Mouse (Mus musculus) embryonic facial prominence, embryonic 12.5 days (tissue): ENCODE results near the gene Nemf. TPM values are rescaled to one million over a fixed set of nuclear protein-coding genes. Genes with fewer than 3 reads are reported as not detected.
A peak's percentile ranks its signal among the peaks of the same experiment; 100 is the strongest.
"Not testable (repeated sequence)": the region's sequence is repeated elsewhere in the genome, so short reads cannot be mapped to it uniquely, and the experiment has no call there.

Source experiments
- ATAC-seq: fragments of 200-750 bp; cut with Nextera tagmentation; 2 replicates; pipeline ENCODE4 v1.8.0; 2017; ENCODE audit not compliant: insufficient number of reproducible peaks, insufficient read depth, low FRiP score, low TSS enrichment
- H3K27ac ChIP-seq: fragments of 300-500 bp; sonication (generic); 2 replicates; pipeline ENCODE4 v1.5.1; 2016; ENCODE audit warnings: mild to moderate bottlenecking
- H3K27me3 ChIP-seq: fragments of 300-500 bp; sonication (generic); 2 replicates; pipeline ENCODE4 v1.6.1; 2016; ENCODE audit warnings: mild to moderate bottlenecking, moderate library complexity
- H3K36me3 ChIP-seq: fragments of 300-500 bp; sonication (generic); 2 replicates; pipeline ENCODE4 v1.6.1; 2016; ENCODE audit warnings: mild to moderate bottlenecking
- H3K4me1 ChIP-seq: fragments of 300-500 bp; sonication (generic); 2 replicates; pipeline ENCODE4 v1.6.1; 2016
- H3K4me2 ChIP-seq: fragments of 300-500 bp; sonication (generic); replicated peaks from 2 replicates; pipeline ENCODE4 v1.6.1; 2016; ENCODE audit warnings: mild to moderate bottlenecking, moderate library complexity
- H3K4me3 ChIP-seq: fragments of 300-500 bp; sonication (generic); 2 replicates; pipeline ENCODE4 v1.5.1; 2016; ENCODE audit warnings: mild to moderate bottlenecking
- H3K9ac ChIP-seq: fragments of 300-500 bp; sonication (generic); 2 replicates; pipeline ENCODE4 v1.6.1; 2016; ENCODE audit warnings: mild to moderate bottlenecking, moderate library complexity
- H3K9me3 ChIP-seq: fragments of 300-500 bp; sonication (generic); 2 replicates; pipeline ENCODE4 v1.6.1; 2016; ENCODE audit warnings: mild to moderate bottlenecking, moderate library complexity
- WGBS: fragments of 180-500 bp; shearing (Covaris S2); methylation state at CpG from one replicate; pipeline ENCODE4 v1.1.7; 2016; 5-methylcytosine and 5-hydroxymethylcytosine counted together
- polyA plus RNA-seq: library from polyadenylated mRNA; unstranded; fragments of >200 nt; fragmentation: Nextera tagmentation; extraction: Ambion mirVana; gene quantifications from 2 replicates; pipeline ENCODE4 v1.2.1, GENCODE M21; 2016

The Nemf gene
- polyA plus RNA-seq, 1 experiment from 2014 or later = 95.4 TPM

DNA sequence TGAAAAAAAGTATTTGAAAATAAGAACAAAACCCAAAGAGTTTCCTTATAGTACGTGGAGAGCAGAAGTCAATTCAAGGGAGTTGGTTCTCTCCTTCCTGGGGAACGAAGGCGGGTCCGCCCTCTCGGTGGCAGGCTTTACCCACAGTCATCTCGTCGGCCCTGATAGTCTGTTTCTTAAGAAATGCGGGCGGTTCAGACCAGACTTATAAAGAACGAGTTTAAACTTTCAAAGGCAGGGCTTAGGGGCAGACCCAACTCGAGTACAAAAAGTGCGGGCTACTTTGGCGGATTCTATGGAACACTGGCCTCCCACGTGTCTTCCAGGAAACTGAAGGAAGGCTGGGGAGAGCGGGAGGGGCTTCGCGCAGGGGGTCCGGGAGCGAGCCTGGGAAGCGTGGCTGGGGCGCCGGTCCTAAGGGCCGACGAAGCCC lies 14.5 kb upstream of the Nemf start:
- H3K4me1 ChIP-seq = peaks cover 11% of the 10 kb centered on the region
- no peaks in the 10 kb centered on the region for H3K9me3 ChIP-seq
- 1% methylated on average over 23 of the region's 24 CpGs for WGBS
- ATAC-seq = no peak; the same call in 1 of the 2 replicates
- peak overlapping the region; percentile 99 for H3K9ac ChIP-seq
- peak overlapping the region; percentile 88 for H3K4me2 ChIP-seq
- peak overlapping the region; percentile 98 for H3K4me3 ChIP-seq
- peak overlapping the region; percentile 95 for H3K27ac ChIP-seq
- no peaks in the 10 kb centered on the region for H3K27me3 ChIP-seq
- H3K36me3 ChIP-seq = no peaks in the 10 kb centered on the region

DNA sequence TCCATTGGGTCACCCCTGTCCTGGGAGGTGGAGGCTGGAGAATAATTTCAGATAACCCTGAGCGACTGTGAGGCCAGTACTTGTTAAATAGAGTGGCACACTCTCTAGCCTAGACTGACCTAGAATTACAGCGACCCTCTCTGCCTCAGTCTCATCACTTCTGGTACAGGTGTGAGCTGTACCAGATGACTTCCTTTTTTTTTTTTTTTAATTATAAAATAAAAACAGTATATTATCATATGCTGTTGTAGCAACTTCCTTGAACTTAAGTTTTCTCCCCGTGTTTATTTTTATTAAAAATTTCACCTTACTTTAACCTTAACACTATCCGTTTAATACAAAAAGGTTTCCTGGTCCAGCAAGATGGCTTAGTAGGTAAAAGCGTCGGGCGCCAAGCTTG lies 14.0 kb upstream of the Nemf start:
- Histone ChIP-seq H3K36me3 (no peaks in the 10 kb centered on the region), H3K9ac (peak overlapping the region; percentile 99; the same call in 1 of the 2 replicates), H3K27ac (peak overlapping the region; percentile 95), H3K4me2 (peak overlapping the region; percentile 88), H3K27me3 (no peaks in the 10 kb centered on the region), H3K4me3 (peak overlapping the region; percentile 98), H3K4me1 (peaks cover 11% of the 10 kb centered on the region), H3K9me3 (no peaks in the 10 kb centered on the region)
- 10% methylated on average over 7 of the region's 7 CpGs for WGBS
- ATAC-seq = no peak

DNA sequence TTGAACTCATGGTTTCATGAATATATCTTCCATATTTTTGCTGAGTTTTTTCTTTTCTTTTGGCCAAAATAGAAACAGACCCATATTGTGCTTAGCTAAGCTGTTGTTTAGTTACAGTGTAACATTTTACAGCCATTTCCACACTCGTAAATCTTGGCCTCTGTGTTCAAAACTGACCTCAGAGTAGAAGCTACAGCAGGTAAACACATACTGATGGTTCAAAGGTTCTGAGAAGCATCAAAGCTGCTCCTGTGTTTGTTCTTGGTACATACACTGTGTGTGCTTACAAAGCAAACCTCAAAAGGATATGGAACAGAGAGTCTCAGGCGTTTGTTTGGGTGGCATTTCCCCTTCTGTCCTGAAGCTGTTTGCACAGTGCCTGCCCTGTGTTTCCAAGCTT lies 10.6 kb upstream of the Nemf start:
- Histone ChIP-seq H3K9ac (no peak overlapping the region), H3K36me3 (no peaks in the 10 kb centered on the region), H3K27me3 (no peaks in the 10 kb centered on the region), H3K4me3 (no peak overlapping the region), H3K4me2 (no peak overlapping the region), H3K27ac (no peak overlapping the region), H3K4me1 (0 out of 2 replicates have a peak, but pooled peaks cover 4% of the 10 kb centered on the region), H3K9me3 (no peaks in the 10 kb centered on the region)
- no peak for ATAC-seq
- WGBS = 61% methylated on average over 2 of the region's 2 CpGs

DNA sequence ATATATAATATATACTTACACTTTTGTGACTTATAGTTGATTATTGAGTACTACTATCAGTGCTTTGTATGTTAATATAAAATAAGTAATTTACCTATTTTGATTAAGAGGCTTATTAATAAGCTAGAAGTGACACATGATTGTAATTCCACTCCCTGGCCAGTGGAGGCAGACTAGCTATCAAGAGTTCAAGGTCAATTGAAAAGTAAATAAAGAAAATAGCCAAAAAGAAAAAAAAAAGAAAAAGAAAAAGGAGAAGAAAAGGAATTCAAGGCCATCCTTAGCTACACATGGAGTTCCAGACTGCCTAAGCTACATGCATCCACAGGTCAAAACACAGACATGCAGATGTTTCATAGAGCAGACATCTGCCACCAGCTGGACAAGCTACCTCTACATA lies 9.5 kb upstream of the Nemf start:
- no peak for ATAC-seq
- Histone ChIP-seq H3K36me3 (no peaks in the 10 kb centered on the region), H3K4me2 (no peak overlapping the region)

DNA sequence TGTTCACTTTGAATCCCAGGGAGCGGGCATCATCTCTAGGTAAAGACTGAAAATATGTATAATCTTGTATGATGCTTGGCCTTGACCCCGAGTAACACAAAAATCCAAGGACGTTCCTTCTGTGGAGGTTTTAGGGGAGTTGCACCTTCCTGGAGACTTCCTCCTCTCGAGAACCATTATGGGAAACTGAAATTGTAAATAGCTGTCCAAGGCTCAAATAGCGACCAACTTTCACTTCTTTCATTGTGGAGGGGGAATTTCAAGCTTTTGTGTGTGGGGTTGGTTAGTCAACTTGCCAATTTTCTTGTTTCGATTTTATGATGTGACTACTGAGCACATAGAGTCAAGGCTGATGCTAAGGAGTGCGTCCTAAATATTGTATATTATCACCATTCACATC lies 8.8 kb upstream of the Nemf start:
- H3K36me3 ChIP-seq = no peaks in the 10 kb centered on the region

More for the DNA sequence above, 9.5 kb upstream of the Nemf start:
- Histone ChIP-seq H3K27ac (no peak overlapping the region), H3K4me1 (0 out of 2 replicates have a peak, but pooled peaks cover 8% of the 10 kb centered on the region), H3K27me3 (no peaks in the 10 kb centered on the region), H3K9me3 (no peaks in the 10 kb centered on the region), H3K9ac (no peak overlapping the region), H3K4me3 (no peak overlapping the region)

DNA sequence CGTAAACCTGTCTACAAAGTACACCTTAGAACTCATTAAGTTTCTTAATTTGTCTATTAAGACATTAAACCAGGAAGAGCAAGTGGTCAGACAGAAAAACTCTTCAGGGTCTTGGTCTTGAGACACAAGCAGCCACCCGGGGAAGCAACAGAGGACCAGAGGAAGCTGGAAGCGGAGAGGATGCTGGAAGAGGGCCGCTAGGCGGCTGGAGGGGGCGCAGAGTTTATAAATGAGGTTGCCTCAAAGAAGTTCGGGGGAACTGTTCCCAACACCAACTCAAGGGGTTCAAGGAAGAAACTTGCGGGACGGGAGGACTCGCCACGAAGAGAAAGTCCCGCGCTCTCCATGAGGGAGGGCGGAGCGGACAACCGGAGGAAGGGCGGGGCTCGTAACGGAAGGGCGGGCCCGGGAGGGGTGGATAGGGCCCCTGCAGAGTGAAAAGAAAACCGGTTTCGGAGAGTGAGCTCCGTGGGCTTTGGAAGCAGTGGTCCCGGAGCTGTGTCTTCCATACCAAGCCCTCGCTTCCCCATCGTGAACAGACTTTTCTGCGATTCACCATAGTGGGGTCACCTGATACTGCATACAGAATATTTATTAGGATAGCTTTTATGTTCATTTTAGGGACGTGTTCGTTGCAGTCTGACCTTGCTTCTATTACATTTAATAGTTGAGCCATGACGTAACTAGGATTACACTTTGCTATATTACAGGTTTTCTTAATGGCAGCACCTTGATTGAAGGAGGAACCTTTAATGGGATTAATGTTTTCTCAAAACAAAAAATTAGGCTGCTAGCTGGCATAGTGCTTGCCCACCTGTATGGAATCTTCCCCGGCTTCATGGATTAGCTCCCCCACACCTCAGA lies 7.2 kb upstream of the Nemf start:
- no peaks in the 10 kb centered on the region for H3K9me3 ChIP-seq
- peak overlapping the region; percentile 46 for H3K4me2 ChIP-seq
- H3K4me3 ChIP-seq = peak overlapping the region; percentile 44
- H3K9ac ChIP-seq = peak overlapping the region; percentile 55
- WGBS = 4% methylated on average over 31 of the region's 32 CpGs
- no peaks in the 10 kb centered on the region for H3K36me3 ChIP-seq
- peak overlapping the region; percentile 82 for H3K27ac ChIP-seq
- H3K4me1 ChIP-seq = 0 out of 2 replicates have a peak, but pooled peaks cover 8% of the 10 kb centered on the region
- no peak for ATAC-seq
- H3K27me3 ChIP-seq = no peaks in the 10 kb centered on the region

More for the DNA sequence above, 8.8 kb upstream of the Nemf start:
- H3K4me3 ChIP-seq = no peak overlapping the region
- no peak overlapping the region for H3K9ac ChIP-seq
- 81% methylated on average over 7 of the region's 7 CpGs for WGBS
- ATAC-seq = no peak
- H3K9me3 ChIP-seq = no peaks in the 10 kb centered on the region
- H3K27ac ChIP-seq = no peak overlapping the region
- no peaks in the 10 kb centered on the region for H3K27me3 ChIP-seq
- H3K4me1 ChIP-seq = 0 out of 2 replicates have a peak, but pooled peaks cover 8% of the 10 kb centered on the region
- no peak overlapping the region for H3K4me2 ChIP-seq

DNA sequence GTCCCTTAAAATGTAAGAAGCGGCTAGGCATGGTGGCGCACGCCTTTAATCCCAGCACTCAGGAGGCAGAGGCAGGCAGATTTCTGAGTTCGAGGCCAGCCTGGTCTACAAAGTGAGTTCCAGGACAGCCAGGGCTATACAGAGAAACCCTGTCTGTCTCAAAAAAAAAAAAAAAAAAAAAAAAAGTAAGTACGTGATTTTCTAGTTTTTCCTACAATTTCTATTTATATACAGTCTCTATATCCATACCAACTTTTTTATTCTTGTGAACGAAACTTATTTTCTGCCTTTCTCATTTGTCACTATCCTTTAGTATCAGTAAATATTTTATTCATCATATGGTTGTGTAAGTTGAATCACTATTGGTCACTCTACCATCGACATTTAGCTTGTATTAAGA lies 6.1 kb upstream of the Nemf start:
- not testable (repeated sequence) for H3K27ac ChIP-seq, H3K4me3 ChIP-seq, H3K9me3 ChIP-seq, H3K27me3 ChIP-seq, H3K9ac ChIP-seq, H3K4me1 ChIP-seq, ATAC-seq, H3K4me2 ChIP-seq, H3K36me3 ChIP-seq
- WGBS = 97% methylated on average over 7 of the region's 7 CpGs

DNA sequence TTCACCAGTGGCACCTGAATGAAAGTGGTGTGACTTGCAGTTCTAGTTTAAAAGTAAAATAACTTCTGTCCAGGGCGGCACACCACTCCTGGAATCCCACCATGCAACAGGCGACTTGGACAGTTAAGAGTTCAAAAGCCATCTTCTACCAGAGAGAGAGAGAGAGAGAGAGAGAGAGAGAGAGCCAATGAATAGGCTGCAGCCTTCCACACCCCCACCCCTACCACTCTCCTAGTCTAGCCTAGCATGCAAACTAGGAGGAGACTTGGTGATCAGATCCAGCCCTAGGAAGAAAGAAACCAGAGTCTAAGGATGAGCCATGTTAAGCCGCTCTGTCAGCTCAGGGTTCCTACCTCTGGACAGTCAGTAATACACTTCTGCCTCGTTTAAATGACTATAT lies 5.4 kb upstream of the Nemf start:
- ATAC-seq = no peak
- no peaks in the 10 kb centered on the region for H3K27me3 ChIP-seq
- H3K9me3 ChIP-seq = no peaks in the 10 kb centered on the region
- peak overlapping the region; percentile 50; the same call in 1 of the 2 replicates for H3K4me3 ChIP-seq
- peak overlapping the region; percentile 65 for H3K4me2 ChIP-seq
- 0 out of 2 replicates have a peak, but pooled peaks cover 8% of the 10 kb centered on the region for H3K4me1 ChIP-seq
- 37% methylated on average over 4 of the region's 4 CpGs for WGBS
- peak overlapping the region; percentile 96 for H3K27ac ChIP-seq
- no peaks in the 10 kb centered on the region for H3K36me3 ChIP-seq
- no peak overlapping the region for H3K9ac ChIP-seq

DNA sequence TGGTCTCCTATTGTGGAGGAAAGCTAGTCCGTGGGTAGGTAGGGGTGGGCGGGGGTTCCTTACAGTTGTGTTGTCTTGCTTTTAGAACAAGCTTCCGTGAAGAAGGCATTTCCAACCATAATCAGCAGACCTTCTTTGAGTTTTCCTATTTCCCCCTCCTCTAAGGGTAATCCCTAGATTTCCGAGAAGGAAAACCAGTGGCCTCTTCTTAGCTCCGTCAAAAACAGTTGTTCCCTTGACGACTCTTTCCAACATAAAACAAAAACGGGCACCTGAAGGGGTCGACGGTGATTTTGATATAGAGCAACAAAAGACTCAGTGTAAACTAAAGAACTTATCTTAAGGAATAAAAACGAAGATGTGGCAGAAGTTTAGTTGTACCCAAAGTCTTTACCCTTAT lies 5.0 kb upstream of the Nemf start:
- ATAC-seq = no peak
- Histone ChIP-seq H3K4me3 (peak overlapping the region; percentile 50), H3K4me1 (0 out of 2 replicates have a peak, but pooled peaks cover 8% of the 10 kb centered on the region), H3K9ac (peak overlapping the region; percentile 60), H3K4me2 (peak overlapping the region; percentile 65), H3K27me3 (no peaks in the 10 kb centered on the region), H3K27ac (peak overlapping the region; percentile 96), H3K36me3 (no peaks in the 10 kb centered on the region), H3K9me3 (no peaks in the 10 kb centered on the region)
- WGBS = 8% methylated on average over 10 of the region's 10 CpGs

DNA sequence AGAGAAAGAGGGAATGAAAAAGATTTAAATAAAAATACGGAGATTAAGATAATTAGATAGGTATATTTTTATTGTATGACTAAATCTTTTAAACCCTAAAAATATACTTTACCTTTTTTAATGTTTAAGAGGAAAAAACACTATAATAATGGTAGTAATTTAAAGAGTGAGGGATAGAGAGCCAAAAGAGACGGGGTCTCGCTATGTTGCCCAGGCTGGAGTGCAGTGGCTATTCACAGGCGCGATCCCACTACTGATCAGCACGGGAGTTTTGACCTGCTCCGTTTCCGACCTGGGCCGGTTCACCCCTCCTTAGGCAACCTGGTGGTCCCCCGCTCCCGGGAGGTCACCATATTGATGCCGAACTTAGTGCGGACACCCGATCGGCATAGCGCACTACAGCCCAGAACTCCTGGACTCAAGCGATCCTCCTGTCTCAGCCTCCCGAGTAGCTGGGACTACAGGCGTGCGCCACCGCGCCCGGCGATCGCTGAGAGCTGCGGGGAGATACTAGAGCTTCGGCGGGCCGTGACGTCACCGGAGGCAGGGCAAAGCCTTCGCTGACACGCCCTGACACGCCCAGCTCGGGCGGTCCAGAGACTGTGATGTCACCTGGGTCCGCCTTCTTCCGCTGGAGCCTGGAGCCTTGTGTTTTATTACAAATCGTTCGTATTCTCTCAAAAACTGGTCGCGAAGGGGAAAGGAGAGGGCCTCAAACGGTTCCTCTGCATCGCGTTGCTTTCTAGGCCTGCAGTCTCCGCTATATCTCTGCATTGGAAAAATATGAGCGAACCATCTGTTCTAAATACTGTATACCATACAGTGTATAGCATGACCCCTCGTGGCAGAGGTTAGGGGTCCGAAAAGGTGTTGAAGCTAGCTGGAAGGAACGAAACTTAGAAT lies 4.3 kb upstream of the Nemf start:
- H3K4me3 ChIP-seq = peak overlapping the region; percentile 50
- ATAC-seq = peak; percentile 95
- H3K4me1 ChIP-seq, H3K27me3 ChIP-seq, H3K9me3 ChIP-seq, H3K36me3 ChIP-seq: not testable (repeated sequence)
- H3K4me2 ChIP-seq = peak overlapping the region; percentile 65
- H3K9ac ChIP-seq = peak overlapping the region; percentile 60
- H3K27ac ChIP-seq = peak overlapping the region; percentile 96
- WGBS = 1% methylated on average over 43 of the region's 50 CpGs

DNA sequence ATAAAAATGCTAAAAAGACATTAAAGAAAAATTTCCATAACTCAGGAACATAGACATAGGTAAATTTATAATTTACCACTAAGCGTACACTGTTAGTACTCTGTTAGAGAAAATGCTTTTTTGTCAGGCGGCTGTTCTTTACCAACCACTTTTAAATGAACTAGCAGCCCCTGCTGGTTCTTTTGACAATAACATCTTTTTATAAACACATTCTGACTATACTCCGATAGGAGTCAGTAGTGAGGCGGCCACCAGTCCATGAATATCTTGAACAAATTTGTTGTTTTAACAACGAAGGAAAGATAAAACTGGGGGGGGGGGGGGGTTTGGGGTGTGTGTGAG lies 3.7 kb upstream of the Nemf start:
- no peak overlapping the region for H3K4me2 ChIP-seq
- 0 out of 2 replicates have a peak, but pooled peaks cover 8% of the 10 kb centered on the region for H3K4me1 ChIP-seq
- H3K9ac ChIP-seq = no peak overlapping the region
- H3K27ac ChIP-seq = no peak overlapping the region
- H3K4me3 ChIP-seq = no peak overlapping the region
- no peak for ATAC-seq
- H3K36me3 ChIP-seq = no peaks in the 10 kb centered on the region
- H3K9me3 ChIP-seq = no peaks in the 10 kb centered on the region
- H3K27me3 ChIP-seq = no peaks in the 10 kb centered on the region
- WGBS = 22% methylated on average over 5 of the region's 5 CpGs
